In the genomic region with DNA sequence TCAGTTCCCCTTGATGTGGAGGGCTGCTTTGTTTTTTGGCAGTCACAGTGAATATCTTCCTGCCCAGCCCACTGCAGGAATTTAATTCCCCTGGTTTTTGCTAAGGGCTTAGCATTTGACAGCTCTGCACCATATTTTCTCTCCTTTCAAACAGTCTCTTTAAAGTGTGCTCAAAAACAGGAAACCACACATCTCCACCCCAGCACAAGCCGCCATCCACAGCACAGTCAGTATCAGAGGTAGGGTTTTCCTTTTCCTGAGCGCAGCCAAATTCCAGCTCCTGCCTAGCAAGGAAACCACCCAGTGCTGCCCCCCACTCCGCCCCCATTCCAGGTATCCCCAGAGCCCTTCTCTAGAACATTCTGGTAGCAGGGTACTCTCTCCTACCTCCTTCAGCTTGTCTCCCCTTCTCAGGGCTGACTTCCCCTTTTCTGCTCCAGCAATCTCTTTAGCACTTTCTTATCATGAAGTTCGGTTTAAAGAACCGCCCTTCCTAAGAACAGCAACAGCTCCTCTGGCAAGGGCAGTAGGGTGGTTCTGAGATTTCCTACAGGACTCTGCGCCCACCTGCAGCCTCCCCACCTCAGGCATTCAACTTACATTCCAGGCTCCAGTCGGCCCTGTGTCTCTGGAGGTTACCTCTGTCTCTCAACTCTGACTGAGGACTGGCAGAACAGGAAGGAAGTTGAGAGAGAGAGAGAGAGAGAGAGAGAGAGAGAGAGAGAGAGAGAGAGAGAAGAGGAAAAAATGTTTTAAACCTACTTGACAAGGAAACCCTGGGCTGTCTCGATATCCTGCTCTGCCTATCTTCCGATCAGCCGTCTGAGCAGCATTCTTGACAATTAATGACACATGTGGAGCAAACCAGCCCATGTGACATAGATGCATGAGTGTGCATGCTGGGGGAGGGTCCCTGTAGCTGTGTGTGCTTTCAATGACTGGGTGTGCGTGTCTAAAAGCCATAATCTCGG, we compare ENCODE assay signal across 8 mouse cellular contexts. TPM values are rescaled to one million over a fixed set of nuclear protein-coding genes. Genes with fewer than 3 reads are reported as not detected.
A peak's percentile ranks its signal among the peaks of the same experiment; 100 is the strongest.
DNase-seq lines count a peak whose midpoint lies in the region; ATAC-seq and TF ChIP-seq lines count a peak whose summit lies in the region.

A gene (minus strand): TSS at position 849 of the 971 bp plus-strand sequence.

- H3K9ac ChIP-seq in forebrain, postnatal 0 days, result no peak within 1 kb of the TSS
- H3K9ac ChIP-seq in hindbrain, postnatal 0 days (replicated peaks; ENCODE audit: low read length), result no peak within 1 kb of the TSS
- no peak within 1 kb of the TSS for H3K9ac ChIP-seq in limb, embryonic 15.5 days

- 0 out of 2 replicates have a peak within 1 kb of the TSS, but pooled peaks have one; percentile 3 for H3K4me2 ChIP-seq in forebrain, postnatal 0 days (ENCODE audit: low read depth)
- H3K4me2 ChIP-seq in hindbrain, postnatal 0 days (ENCODE audit: low read depth, low read length), result no peak within 1 kb of the TSS
- H3K4me2 ChIP-seq in limb, embryonic 15.5 days, result peak within 1 kb of the TSS; percentile 34

- H3K27ac ChIP-seq in forebrain, postnatal 0 days (ENCODE audit: low read depth, low read length), result peak within 1 kb of the TSS; percentile 69
- peak within 1 kb of the TSS; percentile 22; the same call in 1 of the 2 replicates for H3K27ac ChIP-seq in hindbrain, postnatal 0 days
- H3K27ac ChIP-seq in limb, embryonic 15.5 days, result peak within 1 kb of the TSS; percentile 89

- WGBS in forebrain, postnatal 0 days, result 59% methylated on average over 12 of the region's 12 CpGs
- WGBS in hindbrain, postnatal 0 days, result 57% methylated on average over 12 of the region's 12 CpGs
- 23% methylated on average over 12 of the region's 12 CpGs for WGBS in limb, embryonic 15.5 days

- peak; percentile 65 for ATAC-seq in forebrain, postnatal 0 days
- ATAC-seq in hindbrain, postnatal 0 days, result no peak
- ATAC-seq in limb, embryonic 15.5 days (ENCODE audit: insufficient number of reproducible peaks, low FRiP score, low TSS enrichment, low read depth), result no peak

- no peaks in the 10 kb centered on the region for H3K9me3 ChIP-seq in forebrain, postnatal 0 days (ENCODE audit: low read length)
- H3K9me3 ChIP-seq in hindbrain, postnatal 0 days (ENCODE audit: low read length), result no peaks in the 10 kb centered on the region
- H3K9me3 ChIP-seq in limb, embryonic 15.5 days, result no peaks in the 10 kb centered on the region

- H3K4me1 ChIP-seq in forebrain, postnatal 0 days (ENCODE audit: insufficient read depth), result 0 out of 2 replicates have a peak, but pooled peaks cover 7% of the 10 kb centered on the region
- no peaks in the 10 kb centered on the region for H3K4me1 ChIP-seq in hindbrain, postnatal 0 days (ENCODE audit: insufficient read depth, low read length)
- H3K4me1 ChIP-seq in limb, embryonic 15.5 days, result peaks cover 33% of the 10 kb centered on the region

- no peak for TF ChIP-seq CTCF in forebrain, postnatal 0 days (IDR thresholded peaks at IDR 0.05; ENCODE audit: low read depth)
- TF ChIP-seq CTCF in hindbrain, postnatal 0 days (IDR thresholded peaks at IDR 0.05; ENCODE audit: low read depth), result no peak

- peak in 1 of 2 experiments; percentile 9 for DNase-seq in left cerebral cortex, adult 18-20 months (ENCODE audit: low spot score in 2 of 2)
- no peak for DNase-seq in left cerebral cortex, adult 11 months (ENCODE audit: low spot score)
- no peak for DNase-seq in adrenal gland, adult 8-10 months
- peak; percentile 29 for DNase-seq in forebrain, postnatal 0 days
- DNase-seq in hindbrain, postnatal 0 days (ENCODE audit: low spot score), result no peak
- peak; percentile 65 to 76 for DNase-seq in natural killer cell, adult 2 months (ENCODE audit: low spot score in 2 of 2)
- no peak for DNase-seq in ovary, postnatal 14 days (ENCODE audit: low spot score)

- H3K36me3 ChIP-seq in forebrain, postnatal 0 days (ENCODE audit: insufficient read depth), result no peaks in the 10 kb centered on the region
- H3K36me3 ChIP-seq in hindbrain, postnatal 0 days (ENCODE audit: insufficient read depth, low read length), result no peaks in the 10 kb centered on the region
- H3K36me3 ChIP-seq in limb, embryonic 15.5 days, result no peaks in the 10 kb centered on the region

- no peak within 1 kb of the TSS for H3K4me3 ChIP-seq in forebrain, postnatal 0 days (ENCODE audit: low read depth, low read length)
- no peak within 1 kb of the TSS for H3K4me3 ChIP-seq in hindbrain, postnatal 0 days (ENCODE audit: low read length)
- peak within 1 kb of the TSS; percentile 23 for H3K4me3 ChIP-seq in limb, embryonic 15.5 days

- H3K27me3 ChIP-seq in forebrain, postnatal 0 days (ENCODE audit: insufficient read depth, low read length), result no peaks in the 10 kb centered on the region
- H3K27me3 ChIP-seq in hindbrain, postnatal 0 days (ENCODE audit: insufficient read depth, low read length), result no peaks in the 10 kb centered on the region
- H3K27me3 ChIP-seq in limb, embryonic 15.5 days, result no peaks in the 10 kb centered on the region

RNA-seq across cellular contexts. Expression of the gene that starts here (rescaled TPM):
- 10 to 100 TPM; 10.9 to 13.3 TPM for total RNA-seq in left cerebral cortex, adult 18-20 months (2021)
- 10 to 100 TPM; 20.7 to 30.5 (median 28.0) TPM for total RNA-seq in adrenal gland, adult 8-10 months (2022)
- total RNA-seq in forebrain, postnatal 0 days (2014; rRNA removed), result 14.9 and 23.0 TPM in 2 replicates
- 29.3 and 37.5 TPM in 2 replicates for polyA plus RNA-seq in forebrain, postnatal 0 days (2015; fragmentation: Nextera tagmentation; extraction: Ambion mirVana)
- 7.2 and 12.8 TPM in 2 replicates for total RNA-seq in hindbrain, postnatal 0 days (2014; rRNA removed)
- 17.3 and 18.8 TPM in 2 replicates for polyA plus RNA-seq in hindbrain, postnatal 0 days (2015; fragmentation: Nextera tagmentation; extraction: Ambion mirVana)
- polyA plus RNA-seq in limb, embryonic 15.5 days (2015; fragmentation: Nextera tagmentation; extraction: Ambion mirVana), result 166 and 167 TPM in 2 replicates

Comparison
In these comparisons a context has a peak if more than half of its experiments do, and no peak if none do; other contexts are left out.
1. DNase-seq: peak in forebrain, postnatal 0 days (single experiment) and natural killer cell, adult 2 months (2 of 2); none in left cerebral cortex, adult 11 months (single experiment), adrenal gland, adult 8-10 months (single experiment), hindbrain, postnatal 0 days (single experiment) and ovary, postnatal 14 days (single experiment).
2. H3K27ac ChIP-seq: peak in every context shown above with its lines; median percentile 89 in limb, embryonic 15.5 days; 69 in forebrain, postnatal 0 days; 22 in hindbrain, postnatal 0 days.